Mouse (Mus musculus): ENCODE data around the gene Adora1.
"Not testable (repeated sequence)": the region's sequence is repeated elsewhere in the genome, so short reads cannot be mapped to it uniquely, and the experiment has no call there.

The Adora1 gene

GRCm38 (mm10) chr1:134235391-134235921 lies at the start of gene Adora1:
Adora1 (minus strand) TSS chr1:134235431.
- no peak for DNase-seq (ENCODE audit: low read depth, low spot score)

- DNase-seq (ENCODE audit: low read depth, low spot score) = no peak
These were observed 47.9 kb upstream of the Adora1 start for GRCm38 (mm10) chr1:134283108-134283507.

DNA sequence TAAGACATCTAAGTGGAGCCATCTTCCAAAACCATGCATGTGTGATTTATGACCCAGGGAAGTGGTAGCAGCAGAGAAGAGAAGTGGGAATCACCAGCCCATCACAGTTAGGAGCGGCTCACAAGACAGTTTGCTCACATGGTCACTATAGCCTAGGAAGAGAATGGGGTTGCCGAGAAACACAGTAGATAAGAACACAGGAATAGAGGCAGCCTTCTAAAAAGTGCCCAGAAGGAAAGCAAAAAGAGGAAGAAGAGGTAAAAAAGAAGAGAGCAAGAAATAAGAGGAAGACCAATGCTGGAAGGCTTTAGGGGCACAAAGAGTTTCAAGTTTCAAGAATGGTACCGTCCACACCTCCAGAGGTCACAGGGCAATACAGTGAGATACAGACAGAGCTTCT lies 47.1 kb upstream of the Adora1 start:
- DNase-seq (ENCODE audit: low read depth, low spot score) = no peak

DNA sequence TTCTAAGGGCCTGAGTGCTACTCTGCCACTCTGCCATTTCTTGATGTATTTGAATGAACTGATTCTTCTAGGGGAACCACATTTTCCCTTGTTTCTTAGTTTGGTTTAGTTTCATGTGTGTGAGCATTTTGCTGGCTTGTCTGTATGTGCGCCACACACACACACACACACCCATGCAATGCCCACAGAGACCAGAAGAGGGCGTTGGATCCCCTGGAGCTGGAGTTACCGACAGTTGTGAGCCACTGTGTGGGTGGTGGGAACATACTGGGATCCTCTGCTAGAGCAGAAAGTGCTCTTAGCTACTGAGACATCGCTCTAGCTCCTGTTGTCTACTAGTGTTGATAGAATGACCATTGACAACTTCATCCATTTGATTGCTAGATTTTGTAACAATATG lies 46.3 kb upstream of the Adora1 start:
- no peak for DNase-seq (ENCODE audit: low read depth, low spot score)

DNA sequence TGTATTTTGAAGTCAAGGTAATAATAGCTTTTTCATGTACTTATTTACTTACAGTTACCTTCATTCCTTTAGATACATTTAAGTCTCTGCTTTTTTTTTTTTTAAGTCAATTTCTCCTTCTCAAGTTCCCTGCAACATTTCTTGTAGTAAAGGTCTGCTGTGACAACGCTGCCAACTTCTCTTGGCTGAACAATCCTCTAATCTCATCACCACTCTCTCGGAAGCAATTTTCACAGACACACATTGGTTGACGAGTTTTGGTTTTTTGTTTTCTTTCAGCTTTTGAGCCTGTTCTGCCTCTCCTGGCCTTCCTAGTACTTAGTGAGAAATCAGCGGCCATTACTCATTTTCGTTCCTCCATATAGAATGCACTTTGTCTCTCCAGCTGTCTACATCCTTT lies 44.9 kb upstream of the Adora1 start:
- no peak for DNase-seq (ENCODE audit: low read depth, low spot score)

DNA sequence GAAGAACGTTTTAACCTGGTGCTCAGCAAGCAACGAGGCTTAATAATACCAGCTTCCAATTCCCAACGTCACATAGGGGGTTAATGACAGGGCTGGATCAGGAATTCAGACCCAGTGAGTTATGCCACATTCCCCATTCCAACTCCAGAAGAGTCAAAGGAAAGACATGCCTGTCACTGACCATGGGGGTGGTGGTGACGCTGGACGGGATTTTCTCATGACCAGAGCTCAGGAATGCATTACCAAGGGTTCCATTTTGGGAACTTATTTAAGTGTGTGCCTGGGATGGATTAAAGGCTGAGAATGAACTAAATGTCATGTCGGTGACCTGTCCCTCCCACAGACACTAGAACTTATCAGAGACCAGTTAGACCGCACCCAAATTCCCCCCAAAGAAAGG lies 41.6 kb upstream of the Adora1 start:
- DNase-seq (ENCODE audit: low read depth, low spot score) = no peak

- no peak for DNase-seq (ENCODE audit: low read depth, low spot score)
These were observed 40.6 kb upstream of the Adora1 start for GRCm38 (mm10) chr1:134275616-134276464.

GRCm38 (mm10) chr1:134274483-134274920 lies 39.3 kb upstream of the Adora1 start:
- DNase-seq (ENCODE audit: low read depth, low spot score) = no peak

DNA sequence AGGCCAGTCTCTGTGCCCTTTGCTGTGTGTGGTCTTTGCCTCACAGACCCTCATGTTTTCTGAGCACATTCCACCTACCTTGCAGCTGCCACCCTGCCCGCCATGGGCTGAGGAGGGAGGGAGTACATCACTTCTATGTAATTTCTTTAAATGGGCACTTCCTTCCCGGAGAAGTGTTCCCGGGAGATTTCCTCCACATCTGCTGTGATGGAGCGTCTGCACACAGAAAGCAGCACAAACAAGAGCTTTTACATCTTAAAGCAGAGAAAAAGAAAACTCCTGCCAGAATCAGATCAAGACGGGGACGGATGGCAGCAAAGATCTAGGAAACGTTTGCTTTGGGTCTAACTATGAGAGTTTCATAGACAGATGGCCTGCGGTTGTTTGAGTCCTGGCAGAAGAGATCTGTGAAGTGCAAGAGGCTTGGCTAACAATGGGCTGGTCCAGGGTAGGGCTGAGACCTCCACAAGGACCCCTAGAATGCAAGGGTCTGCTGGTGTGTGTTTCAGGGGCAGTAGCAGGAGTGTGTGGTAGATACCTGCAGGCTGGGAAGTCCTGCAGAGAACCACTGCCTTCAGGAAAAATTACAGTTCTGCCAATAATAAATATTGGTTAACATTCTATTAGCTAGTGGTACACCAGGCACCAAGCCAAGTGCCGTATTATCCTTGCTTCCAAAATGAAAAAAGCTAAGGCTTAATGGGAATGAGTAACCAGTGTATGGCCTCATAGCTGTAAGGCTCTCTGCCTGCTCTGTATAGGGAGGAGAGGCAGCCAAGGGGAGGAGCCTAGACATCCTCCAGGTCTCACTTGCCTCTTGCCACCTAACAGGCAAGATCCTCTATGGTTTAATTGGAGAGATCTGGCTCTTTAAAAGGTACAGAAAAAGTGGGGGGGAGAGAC lies 38.5 kb upstream of the Adora1 start:
- no peak for DNase-seq (ENCODE audit: low read depth, low spot score)

DNA sequence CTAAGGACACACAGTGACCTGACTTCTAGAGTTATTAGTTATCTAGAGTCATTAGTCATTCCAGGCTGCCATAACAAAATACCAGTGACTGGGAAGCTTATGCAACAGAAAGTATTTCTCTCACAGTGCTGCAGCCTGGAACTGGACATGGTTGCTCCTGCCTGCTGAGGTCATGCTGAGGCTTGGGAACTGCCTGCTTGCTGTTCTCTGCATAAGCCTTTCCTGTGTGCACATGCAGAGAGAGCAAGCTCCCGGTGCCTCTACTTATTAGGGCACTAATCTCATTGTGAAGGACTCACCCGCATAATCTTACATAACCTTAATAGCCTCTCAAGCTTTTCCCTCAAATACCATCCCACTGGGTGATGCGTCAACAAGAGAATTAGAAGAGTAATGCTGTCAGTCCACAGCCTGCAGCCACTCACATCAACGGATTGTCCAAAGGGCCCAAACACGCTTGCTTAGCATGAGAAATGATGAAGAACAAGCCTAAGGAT lies 37.6 kb upstream of the Adora1 start:
- no peak for DNase-seq (ENCODE audit: low read depth, low spot score)

DNA sequence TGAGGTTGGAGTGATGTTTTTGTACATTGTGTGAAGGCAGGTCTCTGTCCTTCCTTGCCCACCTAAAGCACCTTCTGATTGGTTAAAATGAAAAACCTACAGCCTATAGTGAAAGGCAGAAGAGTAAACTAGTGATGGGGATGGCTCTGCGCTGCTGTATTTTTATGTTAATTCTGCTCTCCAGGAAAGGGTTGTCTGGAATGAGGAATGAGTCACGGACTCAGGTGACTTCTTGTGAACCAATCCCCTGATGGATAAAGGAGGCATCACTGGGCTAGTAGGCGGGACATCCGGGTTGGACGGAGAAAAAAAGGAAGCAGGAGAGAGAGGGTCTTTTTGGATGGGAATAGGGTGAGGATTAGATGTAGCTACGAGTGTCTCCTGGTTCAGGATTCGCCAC lies 34.8 kb upstream of the Adora1 start:
- DNase-seq (ENCODE audit: low read depth, low spot score) = no peak

GRCm38 (mm10) chr1:134265797-134266196 lies 30.6 kb upstream of the Adora1 start:
- DNase-seq (ENCODE audit: low read depth, low spot score) = no peak

GRCm38 (mm10) chr1:134264341-134264740 lies 29.1 kb upstream of the Adora1 start:
- no peak for DNase-seq (ENCODE audit: low read depth, low spot score)

- DNase-seq (ENCODE audit: low read depth, low spot score) = not testable (repeated sequence)
These were observed 14.4 kb upstream of the Adora1 start for GRCm38 (mm10) chr1:134249681-134250080.

- DNase-seq (ENCODE audit: low read depth, low spot score) = no peak
These were observed 11.4 kb upstream of the Adora1 start for GRCm38 (mm10) chr1:134246590-134246989.

- DNase-seq (ENCODE audit: low read depth, low spot score) = no peak
These were observed 9.9 kb upstream of the Adora1 start for GRCm38 (mm10) chr1:134245004-134245717.

DNA sequence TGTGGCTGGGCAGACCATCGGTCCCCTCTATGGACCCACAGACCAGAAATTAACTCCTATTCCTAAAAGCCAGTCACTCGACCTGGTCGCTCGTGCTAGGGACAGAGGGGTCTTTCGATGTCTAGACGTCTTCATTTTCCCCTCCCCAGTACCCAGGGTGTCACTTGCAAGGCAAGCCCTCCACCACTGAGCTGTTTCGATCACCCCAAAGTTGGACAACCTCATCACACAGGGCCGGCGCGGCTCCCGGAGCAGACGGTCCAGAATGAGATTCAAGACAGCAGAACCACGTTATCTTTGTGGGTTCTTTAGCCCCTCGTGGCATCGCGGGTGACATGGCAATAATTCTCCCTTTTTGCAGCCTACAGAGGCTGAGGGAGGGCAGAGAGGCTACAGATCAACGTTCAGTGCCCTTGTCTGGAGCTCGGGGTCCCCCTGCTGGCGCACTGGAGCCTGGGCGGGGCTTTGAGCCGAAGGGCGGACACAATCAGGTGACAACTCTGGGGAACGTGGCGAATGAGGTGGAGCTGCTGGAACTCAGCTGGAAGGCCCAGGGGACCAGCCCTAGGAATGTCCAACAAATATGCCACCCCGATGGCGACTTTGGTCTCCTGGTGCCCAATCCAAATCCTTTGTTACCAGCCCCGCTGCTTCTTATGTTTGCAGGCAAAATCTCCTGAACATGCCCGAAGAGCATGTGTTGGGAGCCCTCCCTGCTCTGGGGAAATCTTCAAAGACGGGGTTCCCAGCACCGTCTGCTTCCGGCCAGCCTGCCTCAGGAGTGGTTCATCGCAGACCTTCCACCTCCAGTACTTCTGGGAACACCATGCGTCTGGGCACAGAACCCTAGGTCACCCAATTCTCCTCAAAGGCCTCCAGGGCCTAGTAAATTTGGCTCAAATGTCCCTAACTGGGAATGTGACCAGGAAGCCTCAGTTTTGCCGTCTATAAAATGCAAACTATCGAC lies 9.0 kb upstream of the Adora1 start:
- peak; percentile 84 for DNase-seq (ENCODE audit: low read depth, low spot score)

DNA sequence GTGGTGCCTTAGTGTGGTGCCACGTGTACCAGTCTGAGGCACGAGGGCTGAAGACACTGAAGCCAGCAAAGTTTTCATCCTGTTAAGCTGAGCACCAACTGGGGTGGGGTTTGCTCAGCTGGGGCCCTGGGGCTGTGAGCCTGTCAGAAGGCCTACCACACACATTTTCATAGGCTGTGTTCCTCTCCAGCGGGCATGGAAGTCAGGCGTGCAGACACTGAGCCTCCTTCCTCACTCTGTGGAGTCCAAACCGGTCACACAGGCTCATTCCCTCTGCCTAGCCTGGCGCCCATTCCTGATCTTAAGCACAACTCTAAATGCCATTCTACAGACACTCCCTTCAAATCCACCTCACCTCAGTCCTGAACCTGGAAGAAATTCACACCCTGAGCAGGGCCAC lies 8.3 kb upstream of the Adora1 start:
- no peak for DNase-seq (ENCODE audit: low read depth, low spot score)

DNA sequence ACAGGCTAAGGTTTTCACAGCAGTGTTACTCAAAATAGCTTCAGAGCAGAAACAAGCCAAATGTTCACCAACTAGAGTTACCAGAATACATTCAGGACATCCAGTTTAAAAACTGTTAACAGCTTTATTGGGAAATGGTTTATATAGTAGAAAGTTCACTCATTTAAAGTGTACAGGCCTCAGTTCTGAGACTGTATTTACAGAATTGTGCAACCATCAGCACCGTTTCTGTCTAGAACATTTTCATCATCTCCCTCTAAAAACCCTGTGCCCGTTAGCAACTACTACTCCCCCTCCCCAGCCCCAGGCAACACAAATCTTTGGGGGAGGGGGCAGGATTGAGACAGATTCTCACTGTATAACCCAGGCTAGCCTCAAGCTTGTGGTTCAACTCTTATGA lies 7.1 kb upstream of the Adora1 start:
- no peak for DNase-seq (ENCODE audit: low read depth, low spot score)

GRCm38 (mm10) chr1:134241298-134241697 lies 6.1 kb upstream of the Adora1 start:
- DNase-seq (ENCODE audit: low read depth, low spot score) = no peak

All from forelimb bud, embryonic 11.5 days (tissue).